Mouse (Mus musculus): ENCODE measurements at regions not wholly inside any gene's neighbourhood (a gene's known extent, or its start where the extent isn't known, plus 50 kb on each side); places are given as distances from the start of the nearest gene placed in this dataset.

GRCm38 (mm10) chr10:44779568-44780207, 251.4 kb upstream of the Prdm1 start:
- WGBS, result 82% methylated on average over 8 of the region's 8 CpGs
- no peak for DNase-seq (ENCODE audit: extremely low spot score, low spot score)
- Histone ChIP-seq H3K9me3 (no peaks in the 10 kb centered on the region), H3K4me3 (no peak overlapping the region), H3K36me3 (replicated peaks) (no peaks in the 10 kb centered on the region), H3K27ac (no peak overlapping the region), H3K27me3 (ENCODE audit: poor library complexity, severe bottlenecking) (no peaks in the 10 kb centered on the region), H3K4me1 (peaks cover 3% of the 10 kb centered on the region; the same call in 1 of the 2 replicates)

DNA sequence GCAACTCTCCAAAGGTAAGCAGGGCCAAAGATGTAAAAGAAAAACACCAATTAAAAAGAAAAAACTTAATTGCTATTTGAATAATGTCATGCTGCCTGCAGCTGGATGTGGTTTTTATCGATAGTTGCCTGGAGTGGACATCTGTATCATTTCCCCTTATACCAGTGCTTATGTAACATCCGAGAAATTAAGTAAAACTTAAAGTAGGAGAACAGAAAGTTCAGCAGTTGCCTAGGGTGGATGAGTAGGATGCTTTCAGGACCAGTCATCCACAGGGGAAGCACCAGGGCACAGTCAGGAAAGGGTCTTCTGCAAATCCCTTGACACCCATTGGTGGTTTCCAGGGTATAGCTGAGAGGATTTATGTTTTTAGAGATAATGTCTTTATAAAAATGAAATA, 248.9 kb upstream of the Prdm1 start:
- peaks cover 3% of the 10 kb centered on the region; the same call in 1 of the 2 replicates for H3K4me1 ChIP-seq
- DNase-seq (ENCODE audit: extremely low spot score, low spot score), result no peak
- H3K27ac ChIP-seq, result no peak overlapping the region
- no peaks in the 10 kb centered on the region for H3K36me3 ChIP-seq (replicated peaks)
- WGBS, result 94% methylated on average over 2 of the region's 2 CpGs
- H3K27me3 ChIP-seq (ENCODE audit: poor library complexity, severe bottlenecking), result no peaks in the 10 kb centered on the region
- no peak overlapping the region for H3K4me3 ChIP-seq
- H3K9me3 ChIP-seq, result no peaks in the 10 kb centered on the region

GRCm38 (mm10) chr10:44776175-44776574, 247.9 kb upstream of the Prdm1 start:
- Histone ChIP-seq H3K9me3 (no peaks in the 10 kb centered on the region), H3K4me3 (no peak overlapping the region)
- WGBS, result 77% methylated on average over 2 of the region's 2 CpGs

DNA sequence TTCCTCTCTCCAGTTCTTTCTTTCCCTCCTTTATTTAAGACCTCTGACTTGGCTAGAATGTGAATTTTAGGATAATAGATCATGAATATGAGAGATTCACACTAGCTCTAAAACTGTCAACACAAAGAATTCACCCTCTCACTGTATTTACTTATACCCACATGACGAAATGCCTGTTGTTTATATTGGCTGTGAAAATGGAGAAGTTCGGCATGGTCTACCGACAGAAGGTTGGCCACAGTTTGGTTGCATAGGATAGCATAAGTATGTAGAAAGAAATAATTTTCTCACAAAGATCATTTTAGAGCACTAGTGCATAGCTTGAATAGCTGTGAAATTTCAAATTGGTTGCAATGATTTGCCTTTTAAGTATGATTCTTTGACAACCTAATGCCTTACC, 237.2 kb upstream of the Prdm1 start:
- H3K27ac ChIP-seq, result no peak overlapping the region
- no peaks in the 10 kb centered on the region for H3K9me3 ChIP-seq
- H3K4me3 ChIP-seq, result no peak overlapping the region
- no peak for DNase-seq (ENCODE audit: extremely low spot score, low spot score)
- WGBS, result 90% methylated on average over 3 of the region's 3 CpGs
- H3K27me3 ChIP-seq (ENCODE audit: poor library complexity, severe bottlenecking), result no peaks in the 10 kb centered on the region
- H3K4me1 ChIP-seq, result no peaks in the 10 kb centered on the region; the same call in 1 of the 2 replicates
- no peaks in the 10 kb centered on the region for H3K36me3 ChIP-seq (replicated peaks)

More at GRCm38 (mm10) chr10:44776175-44776574, 247.9 kb upstream of the Prdm1 start:
- Histone ChIP-seq H3K36me3 (replicated peaks) (no peaks in the 10 kb centered on the region), H3K4me1 (peaks cover 3% of the 10 kb centered on the region; the same call in 1 of the 2 replicates), H3K27ac (no peak overlapping the region), H3K27me3 (ENCODE audit: poor library complexity, severe bottlenecking) (no peaks in the 10 kb centered on the region)
- no peak for DNase-seq (ENCODE audit: extremely low spot score, low spot score)

DNA sequence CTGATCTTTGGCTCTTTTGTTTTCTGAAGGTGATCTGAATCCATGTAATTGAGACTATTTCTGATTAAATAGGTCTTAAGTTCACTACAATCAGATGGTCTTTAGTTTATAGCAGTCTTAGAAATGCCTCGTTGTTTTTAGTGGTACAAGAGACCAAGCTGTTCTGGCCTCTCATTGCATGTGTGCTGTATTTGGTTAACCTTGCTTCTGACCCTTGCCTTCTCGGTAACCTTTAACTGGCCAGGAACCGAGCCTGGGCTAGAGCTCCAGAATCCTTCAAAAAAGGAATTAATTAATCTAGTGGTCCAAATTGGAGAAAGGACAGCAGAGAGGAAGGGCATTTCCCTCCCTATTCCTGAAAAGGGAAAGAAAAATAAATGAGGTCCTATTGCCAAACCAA, 234.8 kb upstream of the Prdm1 start:
- H3K36me3 ChIP-seq (replicated peaks), result no peaks in the 10 kb centered on the region
- WGBS, result 50% methylated on average over 3 of the region's 3 CpGs
- no peak overlapping the region for H3K27ac ChIP-seq
- no peaks in the 10 kb centered on the region; the same call in 1 of the 2 replicates for H3K4me1 ChIP-seq
- no peak overlapping the region for H3K4me3 ChIP-seq
- no peaks in the 10 kb centered on the region for H3K27me3 ChIP-seq (ENCODE audit: poor library complexity, severe bottlenecking)
- no peaks in the 10 kb centered on the region for H3K9me3 ChIP-seq
- no peak for DNase-seq (ENCODE audit: extremely low spot score, low spot score)

DNA sequence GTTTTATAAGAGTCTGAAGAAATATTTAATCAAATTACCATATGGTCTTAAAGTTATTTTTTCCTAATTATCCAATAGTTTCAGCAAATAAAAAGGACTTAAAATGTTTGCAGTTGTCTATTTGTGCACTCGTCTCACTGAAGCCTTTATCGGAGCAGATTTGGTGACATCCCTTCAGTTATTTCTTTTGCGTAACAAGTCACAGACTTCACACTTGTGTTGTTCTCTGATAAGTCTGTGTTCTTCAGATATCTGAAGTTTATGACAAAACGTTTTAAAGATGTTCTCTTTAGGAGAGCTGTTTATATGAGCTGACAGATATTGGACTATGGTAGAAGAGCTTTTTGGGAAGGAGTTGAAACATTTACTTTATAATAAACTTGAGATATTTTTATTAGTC, 233.8 kb upstream of the Prdm1 start:
- H3K4me1 ChIP-seq, result no peaks in the 10 kb centered on the region; the same call in 1 of the 2 replicates
- whole genome bisulfite sequencing, result 83% methylated on average over 4 of the region's 4 CpGs
- no peaks in the 10 kb centered on the region for H3K9me3 ChIP-seq
- no peak overlapping the region for H3K27ac ChIP-seq
- H3K4me3 ChIP-seq, result no peak overlapping the region
- DNase-seq (ENCODE audit: extremely low spot score, low spot score), result no peak
- no peaks in the 10 kb centered on the region for H3K36me3 ChIP-seq (replicated peaks)
- H3K27me3 ChIP-seq (ENCODE audit: poor library complexity, severe bottlenecking), result no peaks in the 10 kb centered on the region

GRCm38 (mm10) chr10:44761324-44761723, 233.0 kb upstream of the Prdm1 start:
- Histone ChIP-seq H3K36me3 (replicated peaks) (no peaks in the 10 kb centered on the region), H3K27me3 (ENCODE audit: poor library complexity, severe bottlenecking) (no peaks in the 10 kb centered on the region), H3K9me3 (no peaks in the 10 kb centered on the region), H3K4me1 (no peaks in the 10 kb centered on the region; the same call in 1 of the 2 replicates), H3K27ac (no peak overlapping the region), H3K4me3 (no peak overlapping the region)
- no peak for DNase-seq (ENCODE audit: extremely low spot score, low spot score)
- 80% methylated on average over 4 of the region's 4 CpGs for WGBS

DNA sequence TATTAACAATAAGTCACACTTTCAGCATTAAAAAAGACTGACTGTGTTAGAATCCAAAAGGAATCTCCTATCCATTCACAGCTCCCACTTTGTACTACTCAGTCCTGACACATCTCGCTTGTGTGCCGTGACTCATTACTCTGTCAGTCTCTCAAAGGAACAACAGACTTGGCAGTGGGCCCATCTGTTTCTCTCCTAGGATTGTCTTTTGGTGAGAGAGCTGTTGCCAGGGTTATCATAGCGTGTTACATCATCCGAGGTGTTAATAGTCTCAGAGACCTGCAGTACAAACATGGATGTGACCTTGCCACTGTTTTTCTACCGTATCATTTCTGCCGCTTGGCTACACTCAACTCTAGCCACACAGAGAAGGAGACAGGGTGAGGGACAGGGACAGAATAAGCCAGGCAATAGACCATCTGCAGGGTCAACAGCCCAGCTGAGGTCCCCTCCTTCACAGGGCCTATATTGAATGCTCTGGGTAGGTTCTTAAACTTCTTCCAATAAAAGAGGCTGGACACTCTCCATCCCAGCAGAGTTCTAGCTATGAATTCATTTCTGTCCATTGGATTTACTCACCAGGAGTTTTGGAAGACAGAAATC, 227.2 kb upstream of the Prdm1 start:
- no peaks in the 10 kb centered on the region for H3K4me1 ChIP-seq
- H3K36me3 ChIP-seq (replicated peaks), result no peaks in the 10 kb centered on the region
- H3K9me3 ChIP-seq, result no peaks in the 10 kb centered on the region
- H3K27ac ChIP-seq, result no peak overlapping the region
- no peak overlapping the region for H3K4me3 ChIP-seq
- WGBS, result 91% methylated on average over 6 of the region's 6 CpGs
- H3K27me3 ChIP-seq (ENCODE audit: poor library complexity, severe bottlenecking), result no peaks in the 10 kb centered on the region
- DNase-seq (ENCODE audit: extremely low spot score, low spot score), result no peak

DNA sequence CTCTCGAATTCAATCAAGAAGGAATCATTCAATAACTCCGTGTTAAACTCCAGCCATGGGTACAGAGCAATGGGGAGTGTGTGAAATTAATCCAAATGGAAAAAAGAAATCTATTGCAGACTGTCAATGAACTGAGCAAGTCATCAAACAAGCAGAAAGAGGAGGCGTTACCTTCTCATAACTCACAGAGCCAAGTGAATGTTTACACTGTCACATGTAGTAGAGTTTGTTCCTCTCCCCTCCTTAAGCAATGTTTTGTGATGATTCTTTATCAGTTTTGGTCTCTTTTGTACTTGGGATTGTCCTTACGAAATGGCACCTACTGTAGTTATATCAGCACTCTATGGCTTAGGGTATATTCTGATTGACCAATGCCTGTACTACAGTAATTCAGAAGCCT, 226.6 kb upstream of the Prdm1 start:
- Histone ChIP-seq H3K9me3 (no peaks in the 10 kb centered on the region), H3K4me1 (no peaks in the 10 kb centered on the region), H3K36me3 (replicated peaks) (no peaks in the 10 kb centered on the region), H3K4me3 (no peak overlapping the region), H3K27me3 (ENCODE audit: poor library complexity, severe bottlenecking) (no peaks in the 10 kb centered on the region), H3K27ac (no peak overlapping the region)
- 74% methylated on average over 4 of the region's 4 CpGs for WGBS
- no peak for DNase-seq (ENCODE audit: extremely low spot score, low spot score)

GRCm38 (mm10) chr10:44752719-44753390, 224.6 kb upstream of the Prdm1 start:
- Histone ChIP-seq H3K4me1 (no peaks in the 10 kb centered on the region), H3K4me3 (no peak overlapping the region), H3K27ac (no peak overlapping the region), H3K9me3 (no peaks in the 10 kb centered on the region), H3K27me3 (ENCODE audit: poor library complexity, severe bottlenecking) (no peaks in the 10 kb centered on the region), H3K36me3 (replicated peaks) (no peaks in the 10 kb centered on the region)
- 75% methylated on average over 8 of the region's 8 CpGs for WGBS
- no peak for DNase-seq (ENCODE audit: extremely low spot score, low spot score)

DNA sequence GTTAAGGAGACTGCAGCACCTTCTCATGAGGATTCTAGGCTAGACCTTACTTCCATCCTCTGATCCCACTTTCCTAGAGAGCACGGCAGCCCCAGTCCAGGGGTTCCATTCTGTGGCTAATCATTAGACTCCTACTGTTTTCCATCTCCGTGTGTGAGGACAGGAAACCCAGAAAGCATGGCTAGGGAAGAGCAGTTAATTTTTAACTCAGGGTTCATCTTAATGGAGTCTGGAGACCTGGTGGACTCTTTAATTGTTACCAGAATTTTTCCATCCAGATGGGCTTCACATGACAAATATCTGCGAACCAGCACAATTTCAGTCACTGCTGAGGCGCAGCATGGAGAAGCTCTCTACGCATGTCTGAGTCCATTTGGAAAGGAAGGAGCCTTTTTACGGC, 222.8 kb upstream of the Prdm1 start:
- no peak for DNase-seq (ENCODE audit: extremely low spot score, low spot score)
- no peaks in the 10 kb centered on the region for H3K36me3 ChIP-seq (replicated peaks)
- no peak overlapping the region for H3K4me3 ChIP-seq
- 88% methylated on average over 6 of the region's 6 CpGs for WGBS
- no peaks in the 10 kb centered on the region for H3K4me1 ChIP-seq
- no peaks in the 10 kb centered on the region for H3K27me3 ChIP-seq (ENCODE audit: poor library complexity, severe bottlenecking)
- H3K9me3 ChIP-seq, result no peaks in the 10 kb centered on the region
- no peak overlapping the region for H3K27ac ChIP-seq

- H3K27ac ChIP-seq, result no peak overlapping the region
- no peaks in the 10 kb centered on the region for H3K9me3 ChIP-seq
- no peak for DNase-seq (ENCODE audit: extremely low spot score, low spot score)
- H3K36me3 ChIP-seq (replicated peaks), result no peaks in the 10 kb centered on the region
- no peaks in the 10 kb centered on the region for H3K27me3 ChIP-seq (ENCODE audit: poor library complexity, severe bottlenecking)
- 84% methylated on average over 4 of the region's 4 CpGs for WGBS
- no peaks in the 10 kb centered on the region for H3K4me1 ChIP-seq
- no peak overlapping the region for H3K4me3 ChIP-seq
These were observed 220.9 kb upstream of the Prdm1 start for GRCm38 (mm10) chr10:44749206-44749605.

- Histone ChIP-seq H3K36me3 (replicated peaks) (no peaks in the 10 kb centered on the region), H3K9me3 (no peaks in the 10 kb centered on the region), H3K4me3 (no peak overlapping the region), H3K27me3 (ENCODE audit: poor library complexity, severe bottlenecking) (no peaks in the 10 kb centered on the region), H3K27ac (no peak overlapping the region), H3K4me1 (no peaks in the 10 kb centered on the region)
- WGBS, result 88% methylated on average over 3 of the region's 3 CpGs
- DNase-seq (ENCODE audit: extremely low spot score, low spot score), result no peak
These were observed 219.1 kb upstream of the Prdm1 start for GRCm38 (mm10) chr10:44747419-44747818.
